Mouse (Mus musculus): ENCODE data around the gene Cysltr1.

DNA sequence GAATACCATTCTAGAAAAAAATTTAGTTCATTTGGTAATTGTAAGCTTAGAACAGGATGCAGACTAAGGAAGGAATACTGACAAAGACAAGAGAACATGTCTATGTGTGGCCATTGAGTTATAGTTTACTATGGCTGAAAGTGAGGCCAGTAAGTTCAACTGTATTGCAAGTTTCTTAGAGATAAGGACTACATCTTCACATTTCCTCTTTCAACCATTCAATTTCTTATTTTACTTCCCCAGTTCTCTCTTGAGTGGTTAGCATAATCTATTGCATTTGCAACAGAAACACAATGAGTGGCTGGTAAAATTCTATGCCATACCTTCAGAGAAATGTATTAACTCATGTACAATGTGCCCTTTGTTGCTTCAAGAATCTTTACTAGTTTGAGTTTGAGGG is 9.6 kb downstream of the Cysltr1 start:
- TF ChIP-seq FLI1 (IDR thresholded peaks at IDR 0.05; ENCODE audit: low read length), result no peak
- TF ChIP-seq GATA1 (IDR thresholded peaks at IDR 0.05; ENCODE audit: borderline replicate concordance, low read length), result no peak
